Mouse (Mus musculus) stomach, embryonic 16.5 days (tissue): ENCODE measurements around the gene Tmbim4. TPM values are rescaled to one million over a fixed set of nuclear protein-coding genes. Genes with fewer than 3 reads are reported as not detected.

Experiments used
- ATAC-seq: fragments of 200-750 bp; cut with Nextera tagmentation; 2 replicates; pipeline ENCODE4 v1.8.0; 2017; ENCODE audit warnings: moderate number of reproducible peaks, moderate TSS enrichment; ENCODE audit not compliant: insufficient read depth, low FRiP score
- H3K27ac ChIP-seq: fragments of 300-500 bp; sonication (generic); 2 replicates; pipeline ENCODE4 v1.5.1; 2014; ENCODE audit warnings: low read length
- H3K27me3 ChIP-seq: fragments of 300-500 bp; sonication (generic); 2 replicates; pipeline ENCODE4 v1.6.1; 2014; ENCODE audit warnings: low read length, control low read depth, mixed read lengths; ENCODE audit not compliant: control insufficient read depth, insufficient read depth
- H3K36me3 ChIP-seq: fragments of 300-500 bp; sonication (generic); 2 replicates; pipeline ENCODE4 v1.6.1; 2014; ENCODE audit warnings: low read length; ENCODE audit not compliant: control insufficient read depth, insufficient read depth
- H3K4me1 ChIP-seq: fragments of 300-500 bp; sonication (generic); 2 replicates; pipeline ENCODE4 v1.6.1; 2014; ENCODE audit warnings: low read length, control low read depth, mixed read lengths; ENCODE audit not compliant: control insufficient read depth, insufficient read depth
- H3K4me2 ChIP-seq: fragments of 300-500 bp; sonication (generic); 2 replicates; pipeline ENCODE4 v1.6.1; 2014; ENCODE audit warnings: low read depth, low read length, mixed read lengths
- H3K4me3 ChIP-seq: fragments of 300-500 bp; sonication (generic); replicated peaks from 2 replicates; pipeline ENCODE4 v1.5.1; 2014; ENCODE audit warnings: mild to moderate bottlenecking, low read length
- H3K9ac ChIP-seq: fragments of 300-500 bp; sonication (generic); 2 replicates; pipeline ENCODE4 v1.6.1; 2014; ENCODE audit warnings: low read length
- H3K9me3 ChIP-seq: fragments of 300-500 bp; sonication (generic); replicated peaks from 2 replicates; pipeline ENCODE4 v1.6.1; 2016; ENCODE audit warnings: low read length, control low read depth; ENCODE audit not compliant: control insufficient read depth
- WGBS: fragments of 180-500 bp; shearing (Covaris S2); extraction: QIAGEN DNeasy Blood & Tissue Kit; methylation state at CpG from one replicate; pipeline ENCODE4 v1.1.7; 2014; 5-methylcytosine and 5-hydroxymethylcytosine counted together
- polyA plus RNA-seq: library from polyadenylated mRNA; unstranded; fragments of >200 nt; fragmentation: Nextera tagmentation; extraction: Ambion mirVana; gene quantifications from 2 replicates; pipeline ENCODE4 v1.2.1, GENCODE M21; 2015

Gene Tmbim4
- polyA plus RNA-seq, 1 experiment from 2014 or later = 126 TPM

- WGBS = 16% methylated on average over 10 of the region's 11 CpGs
- Histone ChIP-seq H3K4me2 (peak overlapping the region; percentile 60), H3K27me3 (no peaks in the 10 kb centered on the region), H3K9ac (peak overlapping the region; percentile 27; the same call in 1 of the 2 replicates), H3K9me3 (no peaks in the 10 kb centered on the region), H3K4me1 (no peaks in the 10 kb centered on the region; the same call in 1 of the 2 replicates), H3K36me3 (no peaks in the 10 kb centered on the region), H3K4me3 (peak overlapping the region; percentile 35), H3K27ac (peak overlapping the region; percentile 11; the same call in 1 of the 2 replicates)
- ATAC-seq = no peak
These were observed 70.5 kb downstream of the Tmbim4 start for GRCm38 (mm10) chr10:120271879-120272269.

GRCm38 (mm10) chr10:120272270-120272883 lies 71.0 kb downstream of the Tmbim4 start:
- Histone ChIP-seq H3K27ac (peak overlapping the region; percentile 11; the same call in 1 of the 2 replicates), H3K4me2 (peak overlapping the region; percentile 60), H3K4me1 (no peaks in the 10 kb centered on the region; the same call in 1 of the 2 replicates), H3K36me3 (no peaks in the 10 kb centered on the region), H3K9ac (peak overlapping the region; percentile 27), H3K9me3 (no peaks in the 10 kb centered on the region), H3K4me3 (peak overlapping the region; percentile 35), H3K27me3 (no peaks in the 10 kb centered on the region)
- WGBS = 11% methylated on average over 19 of the region's 19 CpGs
- peak; percentile 13; the same call in 1 of the 2 replicates for ATAC-seq

GRCm38 (mm10) chr10:120273335-120273734 lies 71.9 kb downstream of the Tmbim4 start:
- WGBS = 70% methylated on average over 7 of the region's 7 CpGs

More at GRCm38 (mm10) chr10:120273335-120273734, 71.9 kb downstream of the Tmbim4 start:
- H3K9ac ChIP-seq = no peak overlapping the region
- no peak overlapping the region for H3K4me2 ChIP-seq
- no peaks in the 10 kb centered on the region for H3K36me3 ChIP-seq
- H3K9me3 ChIP-seq = no peaks in the 10 kb centered on the region
- no peak for ATAC-seq
- no peak overlapping the region for H3K4me3 ChIP-seq
- H3K4me1 ChIP-seq = no peaks in the 10 kb centered on the region; the same call in 1 of the 2 replicates
- H3K27me3 ChIP-seq = no peaks in the 10 kb centered on the region
- no peak overlapping the region for H3K27ac ChIP-seq

Other genes with a start within 250 kb of the Tmbim4 start
- gene Helb, start 88.6 kb upstream of the Tmbim4 start, polyA plus RNA-seq = 6.3 TPM in 2 replicates
- gene Irak3, start 540 bp downstream of the Tmbim4 start, polyA plus RNA-seq = 1.1 TPM in 2 replicates
- gene Llph, start 25.5 kb downstream of the Tmbim4 start, polyA plus RNA-seq = 50.3 and 53.7 TPM in 2 replicates